Mouse (Mus musculus): Measurements from ENCODE around the gene Adgrg6. TPM values are rescaled to one million over a fixed set of nuclear protein-coding genes. Genes with fewer than 3 reads are reported as not detected.

Gene Adgrg6
- polyA plus RNA-seq, 1 experiment from 2014 or later, result 13.0 TPM

GRCm38 (mm10) chr10:14401744-14402143 lies 143.7 kb downstream of the Adgrg6 start:
- WGBS, result 79% methylated on average over 8 of the region's 8 CpGs
- ATAC-seq (ENCODE audit: low read depth) (no peak), DNase-seq (ENCODE audit: low spot score) (peak; percentile 10)
- Histone ChIP-seq H3K4me2 (ENCODE audit: low read depth, low read length) (no peak overlapping the region), H3K4me3 (ENCODE audit: low read depth, low read length) (no peak overlapping the region), H3K4me1 (ENCODE audit: control insufficient read depth, insufficient read depth, low read length) (no peaks in the 10 kb centered on the region), H3K9ac (ENCODE audit: low read depth, low read length) (no peak overlapping the region), H3K36me3 (ENCODE audit: control insufficient read depth, insufficient read depth, low read length) (peaks cover 2% of the 10 kb centered on the region; the same call in 1 of the 2 replicates), H3K27me3 (replicated peaks; ENCODE audit: control insufficient read depth, insufficient read depth, low read length) (no peaks in the 10 kb centered on the region), H3K27ac (replicated peaks; ENCODE audit: low read depth, low read length) (no peak overlapping the region), H3K9me3 (ENCODE audit: control insufficient read depth, low read length) (peaks cover 6% of the 10 kb centered on the region)

GRCm38 (mm10) chr10:14391025-14391639 lies 154.3 kb downstream of the Adgrg6 start:
- WGBS, result 9% methylated on average over 11 of the region's 11 CpGs
- DNase-seq (ENCODE audit: low spot score), result peak; percentile 84
- no peaks in the 10 kb centered on the region for H3K9me3 ChIP-seq (ENCODE audit: control insufficient read depth, low read length)
- no peaks in the 10 kb centered on the region for H3K4me1 ChIP-seq (ENCODE audit: control insufficient read depth, insufficient read depth, low read length)
- H3K4me2 ChIP-seq (ENCODE audit: low read depth, low read length), result no peak overlapping the region
- H3K4me3 ChIP-seq (ENCODE audit: low read depth, low read length), result no peak overlapping the region
- no peaks in the 10 kb centered on the region for H3K27me3 ChIP-seq (replicated peaks; ENCODE audit: control insufficient read depth, insufficient read depth, low read length)
- no peak overlapping the region for H3K27ac ChIP-seq (replicated peaks; ENCODE audit: low read depth, low read length)
- H3K9ac ChIP-seq (ENCODE audit: low read depth, low read length), result no peak overlapping the region
- H3K36me3 ChIP-seq (ENCODE audit: control insufficient read depth, insufficient read depth, low read length), result no peaks in the 10 kb centered on the region
- peak; percentile 92 for ATAC-seq (ENCODE audit: low read depth)

GRCm38 (mm10) chr10:14385574-14385973 lies 159.9 kb downstream of the Adgrg6 start:
- ATAC-seq (ENCODE audit: low read depth) (no peak), DNase-seq (ENCODE audit: low spot score) (no peak)
- no peaks in the 10 kb centered on the region for H3K4me1 ChIP-seq (ENCODE audit: control insufficient read depth, insufficient read depth, low read length)
- no peaks in the 10 kb centered on the region for H3K27me3 ChIP-seq (replicated peaks; ENCODE audit: control insufficient read depth, insufficient read depth, low read length)
- WGBS, result 82% methylated on average over 5 of the region's 5 CpGs
- H3K36me3 ChIP-seq (ENCODE audit: control insufficient read depth, insufficient read depth, low read length), result no peaks in the 10 kb centered on the region
- H3K27ac ChIP-seq (replicated peaks; ENCODE audit: low read depth, low read length), result no peak overlapping the region
- H3K4me2 ChIP-seq (ENCODE audit: low read depth, low read length), result no peak overlapping the region
- no peak overlapping the region for H3K4me3 ChIP-seq (ENCODE audit: low read depth, low read length)
- no peaks in the 10 kb centered on the region for H3K9me3 ChIP-seq (ENCODE audit: control insufficient read depth, low read length)
- no peak overlapping the region for H3K9ac ChIP-seq (ENCODE audit: low read depth, low read length)

- Histone ChIP-seq H3K27me3 (replicated peaks; ENCODE audit: control insufficient read depth, insufficient read depth, low read length) (no peaks in the 10 kb centered on the region), H3K9me3 (ENCODE audit: control insufficient read depth, low read length) (no peaks in the 10 kb centered on the region), H3K4me3 (ENCODE audit: low read depth, low read length) (no peak overlapping the region), H3K4me2 (ENCODE audit: low read depth, low read length) (no peak overlapping the region), H3K9ac (ENCODE audit: low read depth, low read length) (no peak overlapping the region), H3K4me1 (ENCODE audit: control insufficient read depth, insufficient read depth, low read length) (no peaks in the 10 kb centered on the region), H3K36me3 (ENCODE audit: control insufficient read depth, insufficient read depth, low read length) (no peaks in the 10 kb centered on the region), H3K27ac (replicated peaks; ENCODE audit: low read depth, low read length) (no peak overlapping the region)
- no peak for ATAC-seq (ENCODE audit: low read depth)
- WGBS, result 87% methylated on average over 1 of the region's 1 CpGs
- no peak for DNase-seq (ENCODE audit: low spot score)
Measured at GRCm38 (mm10) chr10:14365065-14365589, 180.3 kb downstream of the Adgrg6 start.

- H3K4me3 ChIP-seq (ENCODE audit: low read depth, low read length), result no peak overlapping the region
- no peak for ATAC-seq (ENCODE audit: low read depth)
- no peaks in the 10 kb centered on the region for H3K9me3 ChIP-seq (ENCODE audit: control insufficient read depth, low read length)
- DNase-seq (ENCODE audit: low spot score), result no peak
- H3K4me1 ChIP-seq (ENCODE audit: control insufficient read depth, insufficient read depth, low read length), result no peaks in the 10 kb centered on the region
- no peaks in the 10 kb centered on the region for H3K36me3 ChIP-seq (ENCODE audit: control insufficient read depth, insufficient read depth, low read length)
- no peak overlapping the region for H3K9ac ChIP-seq (ENCODE audit: low read depth, low read length)
- H3K27me3 ChIP-seq (replicated peaks; ENCODE audit: control insufficient read depth, insufficient read depth, low read length), result no peaks in the 10 kb centered on the region
- no peak overlapping the region for H3K27ac ChIP-seq (replicated peaks; ENCODE audit: low read depth, low read length)
- 94% methylated on average over 2 of the region's 2 CpGs for WGBS
- H3K4me2 ChIP-seq (ENCODE audit: low read depth, low read length), result no peak overlapping the region
Measured at GRCm38 (mm10) chr10:14363226-14363625, 182.2 kb downstream of the Adgrg6 start.

- peak; percentile 44; the same call in 1 of the 2 replicates for ATAC-seq (ENCODE audit: low read depth)
- DNase-seq (ENCODE audit: low spot score), result no peak
- H3K9ac ChIP-seq (ENCODE audit: low read depth, low read length), result no peak overlapping the region
- no peaks in the 10 kb centered on the region for H3K27me3 ChIP-seq (replicated peaks; ENCODE audit: control insufficient read depth, insufficient read depth, low read length)
- no peak overlapping the region for H3K4me3 ChIP-seq (ENCODE audit: low read depth, low read length)
- H3K4me2 ChIP-seq (ENCODE audit: low read depth, low read length), result no peak overlapping the region
- no peaks in the 10 kb centered on the region for H3K9me3 ChIP-seq (ENCODE audit: control insufficient read depth, low read length)
- no peaks in the 10 kb centered on the region for H3K36me3 ChIP-seq (ENCODE audit: control insufficient read depth, insufficient read depth, low read length)
- 86% methylated on average over 3 of the region's 3 CpGs for whole genome bisulfite sequencing
- no peak overlapping the region for H3K27ac ChIP-seq (replicated peaks; ENCODE audit: low read depth, low read length)
- no peaks in the 10 kb centered on the region for H3K4me1 ChIP-seq (ENCODE audit: control insufficient read depth, insufficient read depth, low read length)
Measured at GRCm38 (mm10) chr10:14358271-14358670, 187.2 kb downstream of the Adgrg6 start.

Other genes with a start within 250 kb of the Adgrg6 start
- 89.2 and 97.8 TPM in 2 replicates for gene Vta1, start 159.9 kb upstream of the Adgrg6 start, polyA plus RNA-seq (2014; fragmentation: Nextera tagmentation; extraction: Ambion mirVana)
- 0.25 and 0.46 TPM in 2 replicates for gene Nmbr, start 159.9 kb upstream of the Adgrg6 start, polyA plus RNA-seq (2014; fragmentation: Nextera tagmentation; extraction: Ambion mirVana)
- not detected in 2 replicates for gene Gje1, start 172.6 kb upstream of the Adgrg6 start, polyA plus RNA-seq (2014; fragmentation: Nextera tagmentation; extraction: Ambion mirVana)

Data from embryonic facial prominence, embryonic 14.5 days (tissue).